Mouse (Mus musculus): ENCODE measurements around the gene M1ap.

M1ap gene

DNA sequence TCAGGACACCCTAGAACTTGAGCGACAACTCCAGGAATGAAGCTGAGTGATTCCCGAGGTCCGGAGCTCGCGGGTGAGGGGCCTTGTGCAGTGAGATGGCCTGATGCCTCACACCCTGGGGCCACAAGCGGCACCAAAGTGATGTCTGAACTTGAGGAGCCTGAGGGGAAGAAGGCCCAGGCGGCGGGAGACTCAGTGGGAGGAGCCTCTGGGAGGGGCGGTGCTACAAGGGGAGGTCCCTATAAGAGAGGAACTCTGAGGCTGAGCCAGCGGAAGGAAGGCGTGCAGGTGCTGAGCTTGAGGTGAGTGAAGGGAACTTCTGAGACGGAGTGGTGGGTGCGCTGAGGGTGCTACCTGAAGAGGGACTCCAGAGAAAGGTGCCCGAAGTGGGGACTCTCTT is at the start of gene M1ap:
TSS of gene M1ap (plus strand) at position 252 of the 400 bp plus-strand sequence.
- DNase-seq (ENCODE audit: low spot score): no peak

- DNase-seq (ENCODE audit: low spot score): no peak
Observed at GRCm38 (mm10) chr6:82897311-82897710, 49.4 kb upstream of the M1ap start.

- no peak for DNase-seq (ENCODE audit: low spot score)
Observed at GRCm38 (mm10) chr6:82898227-82898626, 48.5 kb upstream of the M1ap start.

- no peak for DNase-seq (ENCODE audit: low spot score)
Observed at GRCm38 (mm10) chr6:82898745-82899144, 48.0 kb upstream of the M1ap start.

DNA sequence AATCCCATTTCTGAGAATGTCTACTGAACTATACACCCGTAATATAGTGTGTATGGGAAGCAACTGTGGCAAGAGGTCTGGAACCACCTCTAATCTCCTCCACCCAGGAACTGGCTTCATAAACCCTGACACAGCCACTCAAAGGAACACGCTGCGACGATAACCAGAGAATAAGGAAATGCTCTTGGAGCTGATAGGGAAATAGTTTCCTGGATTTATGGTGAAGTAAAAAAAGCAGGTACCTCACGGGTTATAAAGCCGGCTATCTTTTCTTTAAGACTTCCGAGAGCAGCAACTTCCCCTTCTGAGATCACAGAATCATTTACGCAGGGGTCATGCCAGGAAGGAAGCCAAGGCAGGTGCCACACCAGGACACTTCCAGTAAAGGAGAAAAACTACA is 44.1 kb upstream of the M1ap start:
- DNase-seq (ENCODE audit: low spot score): no peak

- no peak for DNase-seq (ENCODE audit: low spot score)
Observed at GRCm38 (mm10) chr6:82906985-82907384, 39.7 kb upstream of the M1ap start.

GRCm38 (mm10) chr6:82908034-82908433 is 38.7 kb upstream of the M1ap start:
- no peak for DNase-seq (ENCODE audit: low spot score)

- no peak for DNase-seq (ENCODE audit: low spot score)
Observed at GRCm38 (mm10) chr6:82909136-82909855, 37.4 kb upstream of the M1ap start.

DNA sequence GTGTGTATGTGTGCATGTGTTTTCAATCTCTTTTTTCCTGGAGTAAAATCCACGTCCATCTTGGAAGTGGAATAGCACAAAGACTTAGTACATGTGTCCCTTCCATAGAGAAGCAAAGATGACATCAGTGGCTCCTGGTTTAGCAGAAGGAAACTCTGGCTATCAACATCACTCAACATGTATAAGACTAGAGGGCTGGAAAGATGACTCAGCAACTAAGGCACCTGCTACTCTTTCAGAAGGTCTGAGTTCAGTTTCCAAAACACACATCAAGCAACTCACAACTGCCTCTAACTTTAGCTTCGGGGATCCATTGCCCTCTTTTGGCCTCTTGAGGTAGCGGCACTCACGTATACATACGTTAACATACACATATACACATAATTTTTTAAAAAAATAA is 35.4 kb upstream of the M1ap start:
- no peak for DNase-seq (ENCODE audit: low spot score)

GRCm38 (mm10) chr6:82913336-82914247 is 33.1 kb upstream of the M1ap start:
- DNase-seq (ENCODE audit: low spot score): no peak

GRCm38 (mm10) chr6:82915889-82916288 is 30.8 kb upstream of the M1ap start:
- no peak for DNase-seq (ENCODE audit: low spot score)

DNA sequence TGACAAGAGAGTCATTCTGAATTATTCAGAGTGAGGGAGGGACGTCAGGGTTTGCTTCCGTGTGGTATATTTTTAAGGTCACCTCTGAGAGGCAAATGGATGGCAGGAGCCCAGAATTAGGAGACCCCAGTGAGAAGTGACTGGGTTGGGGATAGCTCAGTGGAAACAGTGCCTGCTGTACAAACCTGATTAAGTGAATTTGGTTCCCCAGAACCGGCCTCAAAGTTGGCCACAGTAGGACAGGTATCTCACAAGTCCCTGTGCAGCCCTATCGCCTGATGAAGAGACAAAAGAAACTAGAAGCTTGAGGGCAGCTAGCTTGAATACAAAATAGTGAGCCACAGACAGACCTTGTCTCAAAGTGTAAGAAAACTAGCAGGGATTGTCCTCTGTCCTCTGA is 30.2 kb upstream of the M1ap start:
- DNase-seq (ENCODE audit: low spot score): no peak

DNA sequence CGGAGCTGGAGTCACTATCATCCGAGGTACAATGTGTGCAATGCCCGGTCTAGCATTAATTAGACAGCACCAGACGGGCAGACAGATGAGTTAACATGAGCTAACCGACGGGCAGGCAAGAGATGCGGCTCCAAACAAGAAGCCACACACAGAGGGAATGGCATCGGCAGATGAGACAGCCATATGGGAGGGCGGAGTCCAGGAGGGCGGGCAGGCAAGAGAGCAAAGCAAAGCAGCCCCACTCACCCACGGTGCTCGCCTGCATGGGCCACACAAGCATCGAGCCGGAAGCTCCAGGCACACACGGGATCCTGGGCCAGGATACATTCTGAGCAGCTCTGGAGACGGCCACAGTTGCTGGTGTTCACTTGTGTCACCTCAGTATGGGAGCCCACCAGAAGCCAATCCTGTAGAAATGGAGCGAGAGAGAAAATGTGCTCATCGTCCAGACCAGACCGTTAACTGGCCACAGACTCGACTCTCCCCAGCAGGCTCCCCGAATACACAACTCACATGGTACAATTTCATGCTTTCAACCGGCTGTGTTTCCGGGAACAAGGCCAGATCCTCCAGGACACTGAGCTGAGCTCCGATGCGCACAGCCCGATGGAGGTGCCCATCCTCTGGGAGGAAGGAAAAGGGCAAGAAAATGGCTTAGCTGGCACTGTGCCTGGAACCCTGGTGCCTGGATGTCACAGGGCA is 29.5 kb upstream of the M1ap start:
- no peak for DNase-seq (ENCODE audit: low spot score)

DNA sequence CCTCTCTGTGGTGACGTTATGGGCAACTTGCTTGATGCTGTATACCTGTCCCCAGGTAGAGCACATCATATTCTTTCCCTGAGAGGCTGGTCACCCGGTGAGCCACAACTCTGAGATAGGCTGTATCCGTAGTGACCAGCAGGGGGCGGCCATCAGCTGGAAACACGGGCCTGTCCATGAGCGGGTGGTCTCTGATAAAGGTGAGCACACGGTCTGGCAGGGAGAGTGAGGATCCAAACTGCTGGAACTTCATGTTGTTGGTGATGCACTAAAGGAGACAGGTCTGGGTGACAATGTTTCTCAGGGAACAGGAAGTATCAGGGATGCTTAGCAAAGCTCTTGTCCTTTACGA is 28.9 kb upstream of the M1ap start:
- DNase-seq (ENCODE audit: low spot score): no peak

- no peak for DNase-seq (ENCODE audit: low spot score)
Observed at GRCm38 (mm10) chr6:82918371-82918770, 28.3 kb upstream of the M1ap start.

GRCm38 (mm10) chr6:82919520-82919919 is 27.2 kb upstream of the M1ap start:
- no peak for DNase-seq (ENCODE audit: low spot score)

- no peak for DNase-seq (ENCODE audit: low spot score)
Observed at GRCm38 (mm10) chr6:82921426-82922224, 25.1 kb upstream of the M1ap start.

GRCm38 (mm10) chr6:82925005-82925404 is 21.7 kb upstream of the M1ap start:
- DNase-seq (ENCODE audit: low spot score): no peak

GRCm38 (mm10) chr6:82926106-82926505 is 20.6 kb upstream of the M1ap start:
- DNase-seq (ENCODE audit: low spot score): no peak

GRCm38 (mm10) chr6:82926528-82926927 is 20.2 kb upstream of the M1ap start:
- DNase-seq (ENCODE audit: low spot score): no peak

DNA sequence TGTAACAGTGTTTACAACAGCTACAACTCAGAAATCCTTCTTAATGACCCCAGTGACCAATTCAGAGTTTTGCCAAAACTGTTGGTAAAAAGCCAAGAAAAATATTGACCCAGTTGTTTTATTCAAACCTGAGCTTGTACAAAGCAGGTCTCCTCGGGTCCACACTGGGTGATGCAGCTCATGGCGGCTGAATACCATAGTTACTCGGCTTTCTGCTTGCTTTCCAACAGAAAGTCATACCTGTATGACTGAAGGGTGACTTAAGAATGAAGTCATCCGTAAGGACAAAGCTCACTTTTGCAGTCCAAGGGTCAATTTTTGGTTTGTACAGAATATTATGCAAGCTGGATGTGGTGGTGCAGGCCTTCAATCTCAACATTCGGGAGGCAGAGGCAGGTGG is 19.1 kb upstream of the M1ap start:
- DNase-seq (ENCODE audit: low spot score): no peak
